Mouse (Mus musculus): Measurements from ENCODE around the gene Olfr1436.

GRCm38 (mm10) chr19:12260732-12261131 is 38.2 kb downstream of the Olfr1436 start, which contains the start of gene Olfr235:
- TF ChIP-seq CTCF (IDR thresholded peaks at IDR 0.05; ENCODE audit: low read depth) (no peak), EP300 (IDR thresholded peaks at IDR 0.05; ENCODE audit: low read depth) (no peak)

Measured in heart, postnatal 0 days (tissue).